Mouse (Mus musculus): ENCODE data around the gene Serping1. TPM values are rescaled to one million over a fixed set of nuclear protein-coding genes. Genes with fewer than 3 reads are reported as not detected.
"Not testable (repeated sequence)": the region's sequence is repeated elsewhere in the genome, so short reads cannot be mapped to it uniquely, and the experiment has no call there.

The Serping1 gene
- polyA plus RNA-seq, 1 experiment from 2014 or later = 49.4 TPM

- peak; percentile 89 for TF ChIP-seq CTCF (IDR thresholded peaks at IDR 0.05; ENCODE audit: low read depth)
- 36% methylated on average over 26 of the region's 26 CpGs for whole genome bisulfite sequencing
- H3K27ac ChIP-seq (ENCODE audit: low read depth, low read length) = peak overlapping the region; percentile 58
- peak overlapping the region; percentile 27 for H3K4me3 ChIP-seq (ENCODE audit: low read depth, low read length)
- peak; percentile 65 for ATAC-seq
- peak overlapping the region; percentile 58 for H3K4me2 ChIP-seq (replicated peaks; ENCODE audit: low read depth)
- no peak overlapping the region for H3K9ac ChIP-seq (ENCODE audit: low read depth, low read length)
- H3K9me3 ChIP-seq (ENCODE audit: control insufficient read depth) = no peaks in the 10 kb centered on the region
- peaks cover 11% of the 10 kb centered on the region; the same call in 1 of the 2 replicates for H3K36me3 ChIP-seq (ENCODE audit: control insufficient read depth, insufficient read depth)
- no peaks in the 10 kb centered on the region for H3K27me3 ChIP-seq (replicated peaks; ENCODE audit: control insufficient read depth, insufficient read depth, low read length)
- peaks cover 10% of the 10 kb centered on the region; the same call in 1 of the 2 replicates for H3K4me1 ChIP-seq (replicated peaks; ENCODE audit: control insufficient read depth, insufficient read depth, low read length)
These were observed 35.8 kb upstream of the Serping1 start for GRCm38 (mm10) chr2:84810886-84811577.

GRCm38 (mm10) chr2:84810526-84810885 lies 35.3 kb upstream of the Serping1 start:
- ATAC-seq = no peak
- Histone ChIP-seq H3K27me3 (replicated peaks; ENCODE audit: control insufficient read depth, insufficient read depth, low read length) (no peaks in the 10 kb centered on the region), H3K4me1 (replicated peaks; ENCODE audit: control insufficient read depth, insufficient read depth, low read length) (peaks cover 10% of the 10 kb centered on the region; the same call in 1 of the 2 replicates), H3K4me3 (ENCODE audit: low read depth, low read length) (no peak overlapping the region), H3K27ac (ENCODE audit: low read depth, low read length) (peak overlapping the region; percentile 28; the same call in 1 of the 2 replicates), H3K9me3 (ENCODE audit: control insufficient read depth) (no peaks in the 10 kb centered on the region), H3K36me3 (ENCODE audit: control insufficient read depth, insufficient read depth) (peaks cover 15% of the 10 kb centered on the region; the same call in 1 of the 2 replicates), H3K9ac (ENCODE audit: low read depth, low read length) (no peak overlapping the region), H3K4me2 (replicated peaks; ENCODE audit: low read depth) (peak overlapping the region; percentile 58; the same call in 1 of the 2 replicates)
- WGBS = 83% methylated on average over 6 of the region's 6 CpGs
- TF ChIP-seq CTCF (IDR thresholded peaks at IDR 0.05; ENCODE audit: low read depth) = no peak

- no peak overlapping the region for H3K27ac ChIP-seq (ENCODE audit: low read depth, low read length)
- H3K4me3 ChIP-seq (ENCODE audit: low read depth, low read length) = no peak overlapping the region
- no peaks in the 10 kb centered on the region for H3K27me3 ChIP-seq (replicated peaks; ENCODE audit: control insufficient read depth, insufficient read depth, low read length)
- TF ChIP-seq CTCF (IDR thresholded peaks at IDR 0.05; ENCODE audit: low read depth) = no peak
- ATAC-seq = no peak
- H3K36me3 ChIP-seq (ENCODE audit: control insufficient read depth, insufficient read depth) = peaks cover 23% of the 10 kb centered on the region; the same call in 1 of the 2 replicates
- H3K9ac ChIP-seq (ENCODE audit: low read depth, low read length) = no peak overlapping the region
- peaks cover 10% of the 10 kb centered on the region; the same call in 1 of the 2 replicates for H3K4me1 ChIP-seq (replicated peaks; ENCODE audit: control insufficient read depth, insufficient read depth, low read length)
- no peak overlapping the region for H3K4me2 ChIP-seq (replicated peaks; ENCODE audit: low read depth)
- H3K9me3 ChIP-seq (ENCODE audit: control insufficient read depth) = no peaks in the 10 kb centered on the region
These were observed 34.1 kb upstream of the Serping1 start for GRCm38 (mm10) chr2:84809330-84809729.

- Histone ChIP-seq H3K36me3 (ENCODE audit: control insufficient read depth, insufficient read depth) (peaks cover 30% of the 10 kb centered on the region; the same call in 1 of the 2 replicates), H3K9me3 (ENCODE audit: control insufficient read depth) (no peaks in the 10 kb centered on the region), H3K27ac (ENCODE audit: low read depth, low read length) (no peak overlapping the region), H3K4me2 (replicated peaks; ENCODE audit: low read depth) (no peak overlapping the region), H3K9ac (ENCODE audit: low read depth, low read length) (no peak overlapping the region), H3K27me3 (replicated peaks; ENCODE audit: control insufficient read depth, insufficient read depth, low read length) (no peaks in the 10 kb centered on the region), H3K4me1 (replicated peaks; ENCODE audit: control insufficient read depth, insufficient read depth, low read length) (0 out of 2 replicates have a peak, but pooled peaks cover 6% of the 10 kb centered on the region), H3K4me3 (ENCODE audit: low read depth, low read length) (no peak overlapping the region)
- TF ChIP-seq CTCF (IDR thresholded peaks at IDR 0.05; ENCODE audit: low read depth) = no peak
- WGBS = 61% methylated on average over 5 of the region's 5 CpGs
- ATAC-seq = no peak
These were observed 31.3 kb upstream of the Serping1 start for GRCm38 (mm10) chr2:84806546-84806945.

GRCm38 (mm10) chr2:84803963-84804362 lies 28.7 kb upstream of the Serping1 start:
- ATAC-seq = no peak
- Histone ChIP-seq H3K4me2 (replicated peaks; ENCODE audit: low read depth) (no peak overlapping the region), H3K9me3 (ENCODE audit: control insufficient read depth) (no peaks in the 10 kb centered on the region), H3K9ac (ENCODE audit: low read depth, low read length) (no peak overlapping the region), H3K4me1 (replicated peaks; ENCODE audit: control insufficient read depth, insufficient read depth, low read length) (no peaks in the 10 kb centered on the region), H3K4me3 (ENCODE audit: low read depth, low read length) (no peak overlapping the region), H3K27ac (ENCODE audit: low read depth, low read length) (no peak overlapping the region), H3K36me3 (ENCODE audit: control insufficient read depth, insufficient read depth) (peaks cover 28% of the 10 kb centered on the region; the same call in 1 of the 2 replicates), H3K27me3 (replicated peaks; ENCODE audit: control insufficient read depth, insufficient read depth, low read length) (no peaks in the 10 kb centered on the region)
- TF ChIP-seq CTCF (IDR thresholded peaks at IDR 0.05; ENCODE audit: low read depth) = no peak
- 92% methylated on average over 7 of the region's 7 CpGs for WGBS

GRCm38 (mm10) chr2:84801223-84801622 lies 26.0 kb upstream of the Serping1 start:
- not testable (repeated sequence) for H3K27ac ChIP-seq (ENCODE audit: low read depth, low read length); H3K9me3 ChIP-seq (ENCODE audit: control insufficient read depth); H3K9ac ChIP-seq (ENCODE audit: low read depth, low read length); ATAC-seq; H3K27me3 ChIP-seq (replicated peaks; ENCODE audit: control insufficient read depth, insufficient read depth, low read length); H3K4me3 ChIP-seq (ENCODE audit: low read depth, low read length); H3K4me1 ChIP-seq (replicated peaks; ENCODE audit: control insufficient read depth, insufficient read depth, low read length); H3K4me2 ChIP-seq (replicated peaks; ENCODE audit: low read depth)
- H3K36me3 ChIP-seq (ENCODE audit: control insufficient read depth, insufficient read depth) = peaks cover 21% of the 10 kb centered on the region; the same call in 1 of the 2 replicates
- 64% methylated on average over 5 of the region's 5 CpGs for WGBS

Data from intestine, postnatal 0 days (tissue).